Comparison of ENCODE assay signal across 24 mouse cellular contexts in genomic region chr3:121189199-121189598, GRCm38 (mm10).
"Had no signal": no experiment of that assay in that cellular context is flagged by ENCODE, and none has a peak within 500 bp of the region (broad histone marks: within the 10 kb centered on the region; RNA-seq: fewer than 3 reads in every experiment).

No protein-coding gene starts in this region.

- DNase-seq: gastrocnemius, adult 2 months; gastrocnemius, postnatal 10 days; gastrocnemius, postnatal 25 days; heart, adult 18-20 months; heart, postnatal 10 days; heart, postnatal 4 days; kidney, adult 18-20 months; kidney, adult 8-10 months; kidney, postnatal 10 days; kidney, postnatal 25 days; kidney, postnatal 4 days; layer of hippocampus, adult 9-11 months; layer of hippocampus, postnatal 36 days had no signal

- H3K27ac ChIP-seq: gastrocnemius, adult 2 months; heart, embryonic 10.5 days; hindbrain, embryonic 10.5 days; hindbrain, embryonic 12.5 days; hindbrain, embryonic 14.5 days; intestine, embryonic 15.5 days; limb, embryonic 10.5 days; limb, embryonic 12.5 days had no signal

- H3K9ac ChIP-seq: heart, embryonic 12.5 days; hindbrain, embryonic 12.5 days; hindbrain, embryonic 14.5 days; intestine, embryonic 15.5 days; limb, embryonic 12.5 days had no signal

- H3K36me3 ChIP-seq: heart, embryonic 10.5 days; heart, embryonic 12.5 days; hindbrain, embryonic 10.5 days; hindbrain, embryonic 12.5 days; intestine, embryonic 15.5 days; limb, embryonic 10.5 days; limb, embryonic 12.5 days had no signal

- H3K4me2 ChIP-seq: heart, embryonic 12.5 days; hindbrain, embryonic 12.5 days; hindbrain, embryonic 14.5 days; intestine, embryonic 15.5 days; limb, embryonic 12.5 days had no signal

- H3K4me1 ChIP-seq: heart, embryonic 10.5 days; hindbrain, embryonic 10.5 days; hindbrain, embryonic 12.5 days; intestine, embryonic 15.5 days; limb, embryonic 10.5 days; limb, embryonic 12.5 days had no signal

- H3K9me3 ChIP-seq: heart, embryonic 10.5 days; heart, embryonic 12.5 days; hindbrain, embryonic 10.5 days; intestine, embryonic 15.5 days; limb, embryonic 10.5 days had no signal

- ATAC-seq: hindbrain, embryonic 16.5 days; inflammation-experienced regulatory T-cells, adult 6 months; intestine, embryonic 15.5 days; intestine, postnatal 0 days had no signal

- H3K4me3 ChIP-seq: gastrocnemius, adult 2 months; heart, embryonic 10.5 days; heart, embryonic 12.5 days; hindbrain, embryonic 10.5 days; hindbrain, embryonic 12.5 days; intestine, embryonic 15.5 days; limb, embryonic 10.5 days; limb, embryonic 12.5 days had no signal

- H3K27me3 ChIP-seq: heart, embryonic 12.5 days; hindbrain, embryonic 12.5 days; intestine, embryonic 15.5 days; limb, embryonic 12.5 days had no signal
